Mouse (Mus musculus) cerebellum, adult (tissue): Measurements from ENCODE around the gene Cmas.

Experiments
- ATAC-seq: cut with Nextera tagmentation; 2 replicates; pipeline ENCODE4 v1.9.2; 2017; ENCODE audit warnings: mild to moderate bottlenecking, moderate library complexity, mixed read lengths; ENCODE audit not compliant: insufficient number of reproducible peaks, low FRiP score, low TSS enrichment

Gene Cmas

GRCm38 (mm10) chr6:142823008-142823787 lies 66.7 kb downstream of the Cmas start:
- ATAC-seq = no peak
